Mouse (Mus musculus): ENCODE results near the gene Maco1. TPM values are rescaled to one million over a fixed set of nuclear protein-coding genes. Genes with fewer than 3 reads are reported as not detected.

Gene Maco1
- total RNA-seq (2014; rRNA removed; ENCODE audit: low replicate concordance) (23.5 and 32.1 TPM in 2 replicates), polyA plus RNA-seq (2015; fragmentation: Nextera tagmentation; extraction: Ambion mirVana) (21.7 and 21.8 TPM in 2 replicates)

GRCm38 (mm10) chr4:134853259-134853636 lies at the start of gene Maco1:
Maco1 (minus strand) TSS chr4:134853345.
- Histone ChIP-seq H3K9ac (replicated peaks; ENCODE audit: low read depth, low read length) (peak within 1 kb of the TSS; percentile 94), H3K27me3 (ENCODE audit: control insufficient read depth, insufficient read depth, low read length) (0 out of 2 replicates have a peak, but pooled peaks cover 4% of the 10 kb centered on the region), H3K36me3 (replicated peaks; ENCODE audit: control insufficient read depth, insufficient read depth, low read length) (no peaks in the 10 kb centered on the region), H3K4me1 (ENCODE audit: control insufficient read depth, insufficient read depth) (peaks cover 22% of the 10 kb centered on the region), H3K4me3 (ENCODE audit: low read depth, low read length) (peak within 1 kb of the TSS; percentile 84), H3K27ac (ENCODE audit: low read depth) (peak within 1 kb of the TSS; percentile 92), H3K4me2 (ENCODE audit: low read depth, low read length) (peak within 1 kb of the TSS; percentile 99), H3K9me3 (replicated peaks; ENCODE audit: control insufficient read depth, low read length) (no peaks in the 10 kb centered on the region)
- ATAC-seq (ENCODE audit: insufficient read depth, low read depth) (peak; percentile 95), DNase-seq (ENCODE audit: low spot score) (peak; percentile 96)
- no peak for TF ChIP-seq CTCF (IDR thresholded peaks at IDR 0.05; ENCODE audit: low read depth)
- TF ChIP-seq EP300 (IDR thresholded peaks at IDR 0.05; ENCODE audit: low read depth) = peak; percentile 67; the same call in 1 of the 2 replicates
- under 1% methylated on average over 38 of the region's 38 CpGs for WGBS

DNA sequence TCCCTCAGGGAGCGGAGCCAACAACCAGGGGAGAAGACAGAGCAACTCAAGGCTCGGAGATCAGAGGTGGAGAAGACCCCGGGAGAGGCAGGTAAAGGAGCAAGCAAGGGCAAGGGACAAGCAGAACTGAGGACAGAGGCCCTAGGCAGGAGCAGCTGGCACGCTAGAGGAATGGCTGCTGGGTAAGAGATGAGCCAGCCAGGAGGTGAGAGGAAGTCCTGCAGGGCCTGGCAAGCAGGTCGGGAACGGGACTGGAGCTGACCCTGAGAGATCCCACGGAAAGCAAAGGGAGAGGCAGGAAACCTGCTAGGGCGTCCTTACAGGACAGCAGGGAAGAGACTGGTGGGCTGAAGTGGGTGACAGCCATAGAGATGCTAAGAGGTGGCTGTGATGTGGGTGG lies 48.0 kb upstream of the Maco1 start:
- WGBS = 88% methylated on average over 8 of the region's 8 CpGs

DNA sequence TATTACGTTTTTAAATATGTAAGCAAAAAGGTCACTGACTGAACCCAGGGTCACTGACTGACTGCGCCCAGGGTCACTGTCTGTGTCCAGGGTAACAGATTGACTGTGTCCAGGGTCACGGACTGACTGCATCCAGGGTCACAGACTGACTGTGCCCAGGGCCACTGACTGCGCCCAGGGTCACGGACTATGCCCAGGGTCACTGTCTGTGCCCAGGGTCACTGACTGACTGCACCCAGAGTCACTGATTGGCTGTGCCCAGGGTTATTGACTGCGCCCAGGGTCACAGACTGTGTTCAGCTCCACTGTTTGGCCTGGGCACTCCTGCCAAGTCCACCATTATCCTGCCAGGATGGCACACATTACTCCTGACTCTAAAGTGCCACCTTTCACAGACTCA lies 44.1 kb upstream of the Maco1 start:
- H3K4me2 ChIP-seq (ENCODE audit: low read depth, low read length) = no peak overlapping the region

More for the DNA sequence above, 48.0 kb upstream of the Maco1 start:
- no peak overlapping the region for H3K27ac ChIP-seq (ENCODE audit: low read depth)
- no peak overlapping the region for H3K9ac ChIP-seq (replicated peaks; ENCODE audit: low read depth, low read length)
- DNase-seq (ENCODE audit: low spot score) = no peak
- ATAC-seq (ENCODE audit: insufficient read depth, low read depth) = no peak
- no peak for TF ChIP-seq EP300 (IDR thresholded peaks at IDR 0.05; ENCODE audit: low read depth)
- no peak for TF ChIP-seq CTCF (IDR thresholded peaks at IDR 0.05; ENCODE audit: low read depth)
- H3K36me3 ChIP-seq (replicated peaks; ENCODE audit: control insufficient read depth, insufficient read depth, low read length) = peaks cover 95% of the 10 kb centered on the region
- no peak overlapping the region for H3K4me2 ChIP-seq (ENCODE audit: low read depth, low read length)
- H3K9me3 ChIP-seq (replicated peaks; ENCODE audit: control insufficient read depth, low read length) = no peaks in the 10 kb centered on the region
- H3K27me3 ChIP-seq (ENCODE audit: control insufficient read depth, insufficient read depth, low read length) = no peaks in the 10 kb centered on the region
- no peak overlapping the region for H3K4me3 ChIP-seq (ENCODE audit: low read depth, low read length)
- no peaks in the 10 kb centered on the region for H3K4me1 ChIP-seq (ENCODE audit: control insufficient read depth, insufficient read depth)

DNA sequence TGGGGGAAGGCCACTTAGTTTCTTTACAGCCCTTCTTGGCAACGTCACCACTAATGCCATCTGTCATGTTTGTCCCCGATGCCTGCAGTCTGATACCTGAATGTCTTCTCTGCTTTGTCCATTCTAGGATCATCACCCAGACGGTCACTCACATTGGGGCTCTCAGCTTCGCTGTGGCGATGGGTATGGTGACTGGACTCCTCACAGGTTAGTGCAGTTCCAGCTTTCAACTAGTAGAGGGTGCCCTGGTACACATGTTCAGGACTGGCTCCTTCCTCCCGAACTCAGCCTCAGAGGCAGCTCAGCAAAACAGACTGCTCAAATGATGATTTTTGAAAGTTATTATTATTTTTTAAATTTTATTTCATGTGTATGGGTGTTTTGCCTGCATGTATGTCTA lies 39.0 kb upstream of the Maco1 start:
- no peak for ATAC-seq (ENCODE audit: insufficient read depth, low read depth)
- TF ChIP-seq EP300 (IDR thresholded peaks at IDR 0.05; ENCODE audit: low read depth) (no peak), CTCF (IDR thresholded peaks at IDR 0.05; ENCODE audit: low read depth) (peak; percentile 25)
- Histone ChIP-seq H3K4me1 (ENCODE audit: control insufficient read depth, insufficient read depth) (no peaks in the 10 kb centered on the region), H3K36me3 (replicated peaks; ENCODE audit: control insufficient read depth, insufficient read depth, low read length) (peaks cover 19% of the 10 kb centered on the region), H3K9me3 (replicated peaks; ENCODE audit: control insufficient read depth, low read length) (peaks cover 7% of the 10 kb centered on the region; the same call in 1 of the 2 replicates), H3K4me3 (ENCODE audit: low read depth, low read length) (no peak overlapping the region), H3K9ac (replicated peaks; ENCODE audit: low read depth, low read length) (no peak overlapping the region), H3K27me3 (ENCODE audit: control insufficient read depth, insufficient read depth, low read length) (no peaks in the 10 kb centered on the region), H3K27ac (ENCODE audit: low read depth) (no peak overlapping the region), H3K4me2 (ENCODE audit: low read depth, low read length) (no peak overlapping the region)
- no peak for DNase-seq (ENCODE audit: low spot score)
- 70% methylated on average over 6 of the region's 6 CpGs for WGBS

More for the DNA sequence above, 44.1 kb upstream of the Maco1 start:
- no peaks in the 10 kb centered on the region for H3K27me3 ChIP-seq (ENCODE audit: control insufficient read depth, insufficient read depth, low read length)
- TF ChIP-seq EP300 (IDR thresholded peaks at IDR 0.05; ENCODE audit: low read depth) (no peak), CTCF (IDR thresholded peaks at IDR 0.05; ENCODE audit: low read depth) (no peak)
- H3K27ac ChIP-seq (ENCODE audit: low read depth) = no peak overlapping the region
- 93% methylated on average over 6 of the region's 6 CpGs for WGBS
- H3K4me1 ChIP-seq (ENCODE audit: control insufficient read depth, insufficient read depth) = no peaks in the 10 kb centered on the region
- ATAC-seq (ENCODE audit: insufficient read depth, low read depth) = no peak
- H3K9me3 ChIP-seq (replicated peaks; ENCODE audit: control insufficient read depth, low read length) = no peaks in the 10 kb centered on the region
- H3K9ac ChIP-seq (replicated peaks; ENCODE audit: low read depth, low read length) = no peak overlapping the region
- no peak for DNase-seq (ENCODE audit: low spot score)
- H3K36me3 ChIP-seq (replicated peaks; ENCODE audit: control insufficient read depth, insufficient read depth, low read length) = peaks cover 65% of the 10 kb centered on the region
- H3K4me3 ChIP-seq (ENCODE audit: low read depth, low read length) = no peak overlapping the region

DNA sequence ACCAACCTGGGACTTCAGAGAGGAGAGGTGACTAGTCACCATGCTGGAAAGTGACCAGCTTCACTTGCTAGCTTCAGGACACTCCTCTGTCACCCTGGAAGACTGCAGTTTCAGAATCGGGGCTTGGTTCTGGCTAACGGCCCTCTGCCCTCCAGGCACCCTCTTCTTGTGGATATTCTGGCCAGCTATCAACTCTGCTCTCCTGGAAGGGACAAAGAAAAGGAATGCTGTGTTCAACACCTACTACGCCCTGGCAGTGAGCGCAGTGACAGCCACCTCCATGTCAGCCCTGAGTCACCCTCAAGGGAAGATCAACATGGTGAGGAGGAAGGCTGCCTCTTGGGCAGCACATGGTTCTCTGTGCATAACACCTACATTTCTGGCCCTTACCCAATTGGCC lies 31.2 kb upstream of the Maco1 start:
- ATAC-seq (ENCODE audit: insufficient read depth, low read depth) = peak; percentile 41
- no peak overlapping the region for H3K4me3 ChIP-seq (ENCODE audit: low read depth, low read length)
- H3K27me3 ChIP-seq (ENCODE audit: control insufficient read depth, insufficient read depth, low read length) = no peaks in the 10 kb centered on the region
- H3K4me1 ChIP-seq (ENCODE audit: control insufficient read depth, insufficient read depth) = peaks cover 16% of the 10 kb centered on the region
- peak overlapping the region; percentile 85 for H3K27ac ChIP-seq (ENCODE audit: low read depth)
- 42% methylated on average over 4 of the region's 4 CpGs for WGBS
- no peak overlapping the region for H3K9ac ChIP-seq (replicated peaks; ENCODE audit: low read depth, low read length)
- TF ChIP-seq CTCF (IDR thresholded peaks at IDR 0.05; ENCODE audit: low read depth) (no peak), EP300 (IDR thresholded peaks at IDR 0.05; ENCODE audit: low read depth) (no peak)
- peak; percentile 30 for DNase-seq (ENCODE audit: low spot score)
- peaks cover 7% of the 10 kb centered on the region; the same call in 1 of the 2 replicates for H3K9me3 ChIP-seq (replicated peaks; ENCODE audit: control insufficient read depth, low read length)
- H3K36me3 ChIP-seq (replicated peaks; ENCODE audit: control insufficient read depth, insufficient read depth, low read length) = no peaks in the 10 kb centered on the region
- H3K4me2 ChIP-seq (ENCODE audit: low read depth, low read length) = no peak overlapping the region

DNA sequence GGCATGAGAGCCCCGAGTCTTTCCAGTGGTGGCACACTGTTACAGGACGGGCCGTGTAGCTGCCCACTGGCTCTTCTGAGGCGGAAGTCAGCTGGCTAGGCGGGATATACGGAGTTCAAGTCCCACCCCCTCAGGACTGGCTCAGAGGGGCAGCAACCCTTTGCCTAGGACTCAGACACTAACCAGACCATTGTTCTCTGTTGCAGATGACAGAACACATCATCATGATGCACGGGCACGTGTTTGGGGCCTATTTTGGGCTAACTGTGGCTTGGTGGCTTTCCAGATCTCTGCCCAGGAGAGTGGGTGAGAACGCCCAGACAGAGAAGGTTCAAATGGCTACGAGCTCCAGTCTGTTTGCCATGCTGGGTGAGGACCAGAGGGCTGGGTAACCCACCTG lies 30.7 kb upstream of the Maco1 start:
- Histone ChIP-seq H3K4me2 (ENCODE audit: low read depth, low read length) (no peak overlapping the region), H3K4me1 (ENCODE audit: control insufficient read depth, insufficient read depth) (peaks cover 18% of the 10 kb centered on the region), H3K9ac (replicated peaks; ENCODE audit: low read depth, low read length) (no peak overlapping the region), H3K9me3 (replicated peaks; ENCODE audit: control insufficient read depth, low read length) (peaks cover 3% of the 10 kb centered on the region; the same call in 1 of the 2 replicates), H3K36me3 (replicated peaks; ENCODE audit: control insufficient read depth, insufficient read depth, low read length) (no peaks in the 10 kb centered on the region), H3K4me3 (ENCODE audit: low read depth, low read length) (no peak overlapping the region), H3K27me3 (ENCODE audit: control insufficient read depth, insufficient read depth, low read length) (no peaks in the 10 kb centered on the region), H3K27ac (ENCODE audit: low read depth) (peak overlapping the region; percentile 85)
- TF ChIP-seq CTCF (IDR thresholded peaks at IDR 0.05; ENCODE audit: low read depth) (no peak), EP300 (IDR thresholded peaks at IDR 0.05; ENCODE audit: low read depth) (peak; percentile 78; the same call in 1 of the 2 replicates)
- ATAC-seq (ENCODE audit: insufficient read depth, low read depth) (peak; percentile 91), DNase-seq (ENCODE audit: low spot score) (peak; percentile 77)
- WGBS = 40% methylated on average over 10 of the region's 10 CpGs

Measured in heart, postnatal 0 days (tissue).